Mouse (Mus musculus) E14TG2a.4 (cell line): ENCODE measurements around the gene H2afx.

Source experiments
- CTCF ChIP-seq: conservative IDR thresholded peaks from 2 replicates; pipeline ENCODE4 v1.5.1; 2014; ENCODE audit warnings: low read length
- NANOG ChIP-seq: IDR thresholded peaks from 2 replicates; pipeline ENCODE4 v1.6.1; 2014; ENCODE audit warnings: borderline replicate concordance, low read length, mixed read lengths

DNA sequence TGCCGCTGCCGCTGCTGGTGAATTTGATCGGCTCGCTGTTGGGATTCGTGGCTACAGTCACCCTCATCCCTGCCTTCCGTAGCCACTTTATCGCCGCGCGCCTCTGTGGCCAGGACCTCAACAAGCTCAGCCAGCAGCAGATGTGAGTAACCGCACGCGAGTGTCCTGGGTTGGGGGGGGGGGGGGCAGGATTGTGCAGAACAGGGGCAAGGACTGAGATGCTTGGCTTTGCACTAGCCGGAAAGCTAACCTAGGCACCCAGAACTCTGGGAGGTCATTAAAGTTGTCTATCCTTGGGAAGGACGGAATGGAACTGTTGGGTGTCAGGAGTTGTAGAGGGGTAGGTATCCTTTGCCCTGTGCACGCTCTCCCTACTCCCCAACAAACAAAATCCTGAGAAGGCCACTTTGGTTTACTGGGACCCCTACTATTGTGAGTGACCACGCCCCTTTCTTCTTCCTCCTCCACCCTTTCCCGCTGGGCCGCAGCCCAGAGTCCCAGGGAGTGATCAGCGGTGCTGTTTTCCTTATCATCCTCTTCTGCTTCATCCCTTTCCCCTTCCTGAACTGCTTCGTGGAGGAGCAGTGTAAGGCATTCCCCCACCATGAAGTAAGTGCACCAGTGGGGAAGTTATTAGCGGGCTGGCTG is 7.3 kb upstream of the H2afx start:
- TF ChIP-seq CTCF: no peak
- TF ChIP-seq NANOG: no peak
